Mouse (Mus musculus) CH12.LX (cell line): ENCODE results near the gene Dse. TPM values are rescaled to one million over a fixed set of nuclear protein-coding genes. Genes with fewer than 3 reads are reported as not detected.

Experiments used
- DNase-seq: peaks from one replicate; pipeline ENCODE4 v3.0.0-alpha.2; 2013; ENCODE audit errors: extremely low read depth
- H3K27ac ChIP-seq: 2 replicates; pipeline ENCODE4 v1.5.1; 2012; ENCODE audit warnings: low read depth, mild to moderate bottlenecking, control low read depth, moderate library complexity; ENCODE audit not compliant: insufficient read depth
- H3K27me3 ChIP-seq: replicated peaks from 2 replicates; pipeline ENCODE3; 2012; ENCODE audit warnings: inconsistent platforms
- H3K36me3 ChIP-seq, 2 experiments: replicated peaks in 1 of 2; 2 replicates each; pipeline versions ENCODE3 to v1.6.1; 2012; ENCODE audit warnings: inconsistent platforms in 1 of 2, low read length in 1 of 2, mild to moderate bottlenecking in 1 of 2, mixed read lengths in 1 of 2, moderate library complexity in 1 of 2; ENCODE audit not compliant: control insufficient read depth in 1 of 2, insufficient read depth in 1 of 2
- H3K4me1 ChIP-seq, 2 experiments: 2 replicates each; pipeline ENCODE4 v1.6.1; 2012; ENCODE audit warnings: inconsistent platforms in 1 of 2, moderate library complexity in 1 of 2; ENCODE audit not compliant: insufficient read depth in 2 of 2, control insufficient read depth in 1 of 2
- H3K4me2 ChIP-seq: 2 replicates; pipeline ENCODE4 v1.6.1; 2012; ENCODE audit warnings: low read depth, mild to moderate bottlenecking, control low read depth; ENCODE audit not compliant: poor library complexity, insufficient read depth, severe bottlenecking
- H3K4me3 ChIP-seq, 3 experiments: fragments of 150-350 bp in 1 of 3; sonication (generic) in 1 of 3; replicated peaks in 1 of 3; 2 replicates each; pipeline versions ENCODE3 to v1.5.1; 2011 to 2012; ENCODE audit warnings: low read depth in 2 of 3, low read length in 2 of 3, mild to moderate bottlenecking in 2 of 3, moderate library complexity in 2 of 3, control low read depth in 1 of 3, improper control_type of control experiment in 1 of 3, inconsistent platforms in 1 of 3, mixed read lengths in 1 of 3; ENCODE audit not compliant: poor library complexity in 1 of 3
- H3K79me2 ChIP-seq: replicated peaks from 2 replicates; pipeline ENCODE4 v1.6.1; 2012; ENCODE audit warnings: mild to moderate bottlenecking, moderate library complexity; ENCODE audit not compliant: control insufficient read depth, poor library complexity, insufficient read depth, severe bottlenecking; ENCODE audit errors: extremely low read depth
- H3K9ac ChIP-seq: 2 replicates; pipeline ENCODE4 v1.6.1; 2012; ENCODE audit warnings: low read depth, mild to moderate bottlenecking, control low read depth, moderate library complexity; ENCODE audit not compliant: insufficient read depth
- H3K9me3 ChIP-seq: replicated peaks from 2 replicates; pipeline ENCODE3; 2012; ENCODE audit warnings: low read length, inconsistent platforms, mixed read lengths
- BHLHE40 ChIP-seq: IDR thresholded peaks from 2 replicates; pipeline ENCODE4 v1.6.1; 2011; ENCODE audit warnings: mild to moderate bottlenecking, low read depth, low read length, improper control_type of control experiment
- CHD1 ChIP-seq: IDR thresholded peaks from 2 replicates; pipeline ENCODE4 v1.6.1; 2012; ENCODE audit warnings: low read depth, low read length, improper control_type of control experiment, inconsistent platforms
- CHD2 ChIP-seq: IDR thresholded peaks from 2 replicates; pipeline ENCODE4 v1.6.1; 2011; ENCODE audit warnings: low read length, improper control_type of control experiment
- ETS1 ChIP-seq: conservative IDR thresholded peaks from 2 replicates; pipeline ENCODE4 v1.6.1; 2012; ENCODE audit warnings: low read depth, mild to moderate bottlenecking, inconsistent platforms, low read length, improper control_type of control experiment, moderate library complexity
- GABPA ChIP-seq: IDR thresholded peaks from 2 replicates; pipeline ENCODE4 v1.6.1; 2012; ENCODE audit warnings: low read depth, low read length, improper control_type of control experiment, inconsistent platforms; ENCODE audit not compliant: insufficient replicate concordance
- IRF4 ChIP-seq: IDR thresholded peaks from 2 replicates; pipeline ENCODE4 v1.6.1; 2014; ENCODE audit warnings: low read depth, mild to moderate bottlenecking, inconsistent platforms, low read length, improper control_type of control experiment
- KAT2A ChIP-seq: IDR thresholded peaks from 2 replicates; pipeline ENCODE4 v1.6.1; 2012; ENCODE audit warnings: low read length, improper control_type of control experiment, inconsistent platforms; ENCODE audit not compliant: insufficient replicate concordance
- MAZ ChIP-seq: IDR thresholded peaks from 2 replicates; pipeline ENCODE4 v1.6.1; 2012; ENCODE audit warnings: low read depth, mild to moderate bottlenecking, inconsistent platforms, low read length, improper control_type of control experiment, moderate library complexity
- MEF2A ChIP-seq: IDR thresholded peaks from 2 replicates; pipeline ENCODE4 v1.6.1; 2014; ENCODE audit warnings: low read depth, mild to moderate bottlenecking, inconsistent platforms, low read length, improper control_type of control experiment, borderline replicate concordance
- MXI1 ChIP-seq: IDR thresholded peaks from 2 replicates; pipeline ENCODE4 v1.6.1; 2011; ENCODE audit warnings: mild to moderate bottlenecking, low read depth, low read length, improper control_type of control experiment
- NELFE ChIP-seq: IDR thresholded peaks from 2 replicates; pipeline ENCODE4 v1.6.1; 2011; ENCODE audit warnings: low read depth, low read length, improper control_type of control experiment
- POLR2A ChIP-seq: IDR thresholded peaks from 2 replicates; pipeline ENCODE4 v1.6.1; 2011; ENCODE audit warnings: low read depth, mild to moderate bottlenecking, improper control_type of control experiment, low read length
- SIN3A ChIP-seq: IDR thresholded peaks from 2 replicates; pipeline ENCODE4 v1.6.1; 2012; ENCODE audit warnings: low read length, improper control_type of control experiment, inconsistent platforms
- TBP ChIP-seq: conservative IDR thresholded peaks from 2 replicates; pipeline ENCODE4 v1.6.1; 2011; ENCODE audit warnings: low read depth, low read length, improper control_type of control experiment
- UBTF ChIP-seq: IDR thresholded peaks from 2 replicates; pipeline ENCODE4 v1.6.1; 2012; ENCODE audit warnings: low read depth, mild to moderate bottlenecking, inconsistent platforms, low read length, improper control_type of control experiment, moderate library complexity
- USF2 ChIP-seq: conservative IDR thresholded peaks from 2 replicates; pipeline ENCODE4 v1.6.1; 2011; ENCODE audit warnings: low read depth, low read length, improper control_type of control experiment
- ZC3H11A ChIP-seq: IDR thresholded peaks from 2 replicates; pipeline ENCODE4 v1.6.1; 2012; ENCODE audit warnings: low read depth, mild to moderate bottlenecking, inconsistent platforms, low read length, improper control_type of control experiment
- ZMIZ1 ChIP-seq: IDR thresholded peaks from 2 replicates; pipeline ENCODE4 v1.6.1; 2012; ENCODE audit warnings: low read depth, mild to moderate bottlenecking, inconsistent platforms, low read length, improper control_type of control experiment
- dilution Hi-C: fragments of 300-500 bp; cut with MboI; formaldehyde crosslinking; loops from 2 replicates; pipeline ENCODE4 v1.14.3; 2020; ENCODE audit warnings: low sequenced_read_pairs; ENCODE audit not compliant: extremely low pct_unique_long_range_greater_than_20kb, extremely low pct_ligation_motif_present
- in situ Hi-C: fragments of 300-500 bp; cut with MboI; formaldehyde crosslinking; loops from 3 replicates; pipeline ENCODE4 v1.14.3; 2019; ENCODE audit warnings: low sequenced_read_pairs, low pct_ligation_motif_present, low pct_unique_long_range_greater_than_20kb, mixed read lengths
- polyA plus RNA-seq: library from polyadenylated mRNA; unstranded; fragments of >175 nt; gene quantifications from 2 replicates; pipeline ENCODE4 v1.2.1, GENCODE M21; 2012; ENCODE audit warnings: low read depth; ENCODE audit not compliant: insufficient read length
- total RNA-seq, 2 experiments: library from RNA; depleted of rRNA; stranded (reverse); fragments of 300-350 nt in 1 of 2; fragments of >200 nt in 1 of 2; gene quantifications; 2 replicates each; pipeline ENCODE4 v1.2.3; 2012 to 2014

The Dse gene
- total and polyA plus RNA-seq, 3 experiments, result 0.10 to 0.15 TPM; not detected in 1

DNA sequence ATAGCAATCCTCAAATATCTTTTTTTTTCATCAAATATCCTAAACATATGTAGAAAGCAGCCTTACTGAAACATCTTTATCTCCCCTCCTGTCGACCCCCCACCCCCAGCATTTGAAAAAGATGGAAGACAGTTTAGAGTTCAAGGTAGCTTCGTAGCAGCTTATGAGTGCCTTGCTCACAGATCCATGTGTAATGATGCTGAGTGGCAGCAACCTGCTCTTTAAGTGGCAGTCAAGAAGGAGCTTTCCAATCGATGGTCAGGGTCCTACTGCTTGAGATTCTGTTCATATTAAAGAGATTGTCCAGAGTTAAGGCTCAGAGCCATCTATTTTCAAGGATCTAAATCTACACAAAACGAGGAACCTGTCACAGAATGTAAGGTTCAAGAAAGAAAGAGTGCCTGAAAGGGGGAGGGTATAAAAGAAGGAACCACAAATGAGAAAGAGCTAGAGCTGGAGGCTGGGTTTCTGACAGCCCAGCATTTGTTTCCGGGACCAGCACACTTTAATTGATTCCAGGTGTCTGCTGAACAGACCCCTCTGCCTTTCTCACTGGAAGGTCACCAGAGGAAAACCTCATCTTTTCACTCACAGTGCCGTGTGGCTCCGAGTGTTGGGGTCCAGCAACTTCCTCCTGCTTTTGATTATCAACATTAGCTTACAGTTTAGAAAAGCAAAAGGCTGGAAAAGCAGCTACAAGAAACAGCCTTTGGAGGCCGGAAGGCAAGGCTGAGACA lies 31.5 kb downstream of the Dse start (continued):
- TF ChIP-seq NELFE, result no peak
- TF ChIP-seq, all 38 proteins: peak for 0

DNA sequence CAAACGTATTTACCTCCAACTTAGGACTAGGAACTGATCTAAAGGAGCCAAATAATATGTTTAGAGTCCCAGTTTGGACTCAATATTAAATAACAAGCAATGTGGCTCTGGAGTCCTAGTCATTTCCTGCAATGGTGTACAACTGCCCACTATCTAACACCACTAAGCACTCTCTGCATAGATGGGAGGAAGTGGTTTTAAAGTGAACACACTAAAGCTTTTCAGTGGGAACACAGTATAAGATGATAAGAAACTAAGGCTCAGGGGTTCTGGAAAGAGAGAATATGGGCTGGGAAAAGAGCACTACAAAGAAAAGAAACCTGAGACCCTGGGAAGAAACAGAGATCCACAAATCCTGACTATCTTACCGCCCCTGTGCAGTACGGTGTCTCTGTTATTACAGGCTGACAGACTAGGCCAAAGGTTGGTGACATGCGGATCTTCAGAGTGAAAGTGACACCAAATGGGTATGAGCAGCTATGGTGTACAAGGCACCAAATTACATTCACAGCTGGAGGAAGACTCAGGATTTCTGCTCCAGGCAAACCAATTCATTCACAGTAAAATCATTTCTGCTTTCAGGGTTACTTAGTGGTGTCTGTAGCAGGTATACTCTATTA lies 34.7 kb downstream of the Dse start:
- no peak overlapping the region for H3K9ac ChIP-seq
- H3K4me2 ChIP-seq, result no peak overlapping the region
- H3K27me3 ChIP-seq, result no peaks in the 10 kb centered on the region
- no peak for TF ChIP-seq ZMIZ1
- no peak for TF ChIP-seq IRF4
- no peak for TF ChIP-seq SIN3A
- no peak for TF ChIP-seq ZC3H11A
- no peak for TF ChIP-seq GABPA
- no peak for TF ChIP-seq TBP
- no peak for TF ChIP-seq USF2
- TF ChIP-seq MEF2A, result no peak
- TF ChIP-seq POLR2A, result no peak
- no peak for TF ChIP-seq ETS1
- TF ChIP-seq CHD1, result no peak
- no peak for TF ChIP-seq BHLHE40
- no peak for TF ChIP-seq MXI1
- no peak for TF ChIP-seq MAZ
- no peak for TF ChIP-seq NELFE
- TF ChIP-seq KAT2A, result no peak
- no peak for TF ChIP-seq UBTF
- TF ChIP-seq CHD2, result no peak
- H3K79me2 ChIP-seq, result no peaks in the 10 kb centered on the region
- H3K4me3 ChIP-seq, result no peak overlapping the region
- H3K27ac ChIP-seq, result no peak overlapping the region
- H3K36me3 ChIP-seq, result no peaks in the 10 kb centered on the region
- peaks cover 4 to 37% of the 10 kb centered on the region in 2 experiments; a peak in 3 of 4 replicates for H3K4me1 ChIP-seq
- in situ Hi-C loops, result no loop called here
- no peaks in the 10 kb centered on the region for H3K9me3 ChIP-seq
- DNase-seq, result no peak
- dilution Hi-C loops, result no loop called here
